Mouse (Mus musculus) bone marrow macrophage, adult 2 months (primary cell): ENCODE data around the gene Cox7a2.

Experiments used
- CTCF ChIP-seq: IDR thresholded peaks from 2 replicates; pipeline ENCODE4 v1.5.1; 2012; ENCODE audit warnings: low read depth, mild to moderate bottlenecking, low read length, moderate library complexity
- POLR2A ChIP-seq: IDR thresholded peaks from 2 replicates; pipeline ENCODE4 v1.6.1; 2012; ENCODE audit warnings: mild to moderate bottlenecking, low read depth, low read length, borderline replicate concordance

DNA sequence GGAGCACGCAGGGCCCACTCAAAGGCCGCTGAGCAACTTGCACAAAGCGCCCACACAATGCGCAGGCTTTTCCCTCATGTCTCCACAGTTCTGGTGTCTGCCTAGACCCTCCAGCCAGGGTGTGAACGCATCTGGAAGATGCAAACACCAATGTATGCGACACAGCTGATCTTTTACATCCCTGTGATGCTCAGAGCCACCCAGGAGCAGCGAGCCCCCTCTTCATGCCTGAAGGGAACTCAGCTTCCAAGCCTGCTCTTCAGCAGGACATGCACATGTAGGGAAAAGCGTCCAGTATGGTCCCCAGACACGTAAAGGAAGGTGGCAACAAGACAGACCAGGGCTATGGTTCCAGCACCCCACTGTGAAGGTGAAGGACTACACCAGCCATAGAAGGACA lies 39.5 kb downstream of the Cox7a2 start:
- no peak for TF ChIP-seq POLR2A
- no peak for TF ChIP-seq CTCF
